Mouse (Mus musculus): ENCODE data around the gene Tut1. TPM values are rescaled to one million over a fixed set of nuclear protein-coding genes. Genes with fewer than 3 reads are reported as not detected.

Tut1 gene
- total RNA-seq, 2 experiments from 2014 or later = 17.5 to 20.0 TPM

DNA sequence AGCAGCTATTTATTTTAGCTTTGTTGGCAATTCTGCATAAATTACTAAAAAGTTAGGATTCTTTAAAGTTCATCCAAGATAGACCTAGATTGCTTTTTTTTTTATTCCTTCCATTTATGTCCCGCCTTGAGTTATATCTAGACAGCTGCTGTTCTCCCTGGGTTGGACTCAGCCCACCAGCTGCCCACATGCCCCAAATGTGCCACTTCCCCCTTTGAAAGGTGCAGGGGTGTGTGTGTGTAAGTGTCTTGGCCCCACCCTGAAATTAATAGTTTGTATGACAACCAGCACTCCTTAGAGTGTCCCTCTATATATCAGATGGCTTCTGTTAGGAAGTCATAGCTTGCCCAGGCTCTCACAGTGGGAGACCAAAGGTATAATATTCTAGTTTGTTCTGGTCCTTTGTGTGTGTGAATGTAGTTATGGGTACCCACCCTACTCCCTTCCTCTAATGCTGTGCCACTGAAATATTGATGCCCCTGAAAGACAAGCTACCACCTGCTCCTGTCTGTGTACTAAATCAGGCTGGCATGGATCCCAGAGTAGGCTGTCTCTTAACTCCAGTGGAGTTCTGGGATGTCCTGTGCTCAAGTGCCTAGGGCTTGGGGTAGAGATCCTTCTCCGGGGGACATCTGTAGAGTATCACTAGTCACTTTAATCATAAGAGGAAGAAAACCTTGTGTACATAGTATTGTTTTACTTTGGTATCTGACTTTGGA, 28.0 kb downstream of the Tut1 start:
- peak; percentile 36 for DNase-seq
- intact Hi-C loops (cut with DNase I) = loop anchor here (5.0 kb wide), 1 partner anchor 126 kb away; no protein-coding TSS in a partner anchor

DNA sequence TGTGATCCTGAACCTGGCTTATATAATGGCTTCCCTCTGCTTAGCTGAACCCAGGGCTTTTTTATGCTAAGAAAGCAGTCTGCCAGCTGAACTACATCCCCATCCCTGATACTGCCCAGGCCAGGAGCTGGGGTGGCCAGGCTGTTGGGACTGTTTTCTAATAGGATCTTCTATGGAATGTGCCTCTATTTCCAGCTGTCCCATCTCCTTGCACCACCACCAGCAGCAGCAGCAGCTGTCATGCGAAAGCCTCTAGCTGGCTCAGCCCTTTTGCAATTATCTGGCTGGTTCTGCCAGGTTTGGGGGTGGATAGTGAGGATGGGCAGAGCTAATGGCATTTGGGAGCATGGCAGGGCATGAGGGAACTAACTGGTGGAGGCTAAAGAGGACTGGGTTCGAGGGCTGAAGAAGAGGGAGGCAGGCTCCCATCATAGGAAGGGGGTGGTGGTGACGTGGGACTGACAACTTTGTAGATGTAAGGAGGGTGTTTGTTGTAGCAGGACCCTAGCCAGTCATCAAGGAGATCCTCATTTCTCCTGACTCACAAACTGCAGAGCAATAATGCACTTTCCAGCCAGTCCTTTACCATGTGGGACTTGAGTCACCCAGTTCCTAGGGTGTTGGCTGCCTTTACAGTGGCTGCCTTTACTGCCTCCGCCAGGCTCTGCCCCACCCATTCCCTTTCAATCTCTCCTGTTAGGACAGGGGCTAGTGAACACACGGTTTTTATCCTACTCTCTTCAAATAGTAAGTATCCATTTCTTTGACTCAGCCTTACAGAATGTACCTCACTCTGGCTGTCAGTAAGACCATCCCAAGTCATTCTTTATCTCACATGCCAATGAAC, 28.9 kb downstream of the Tut1 start:
- intact Hi-C loops (cut with DNase I) = loop anchor here (5.0 kb wide), 1 partner anchor 125 kb away; no protein-coding TSS in a partner anchor
- no peak for DNase-seq

DNA sequence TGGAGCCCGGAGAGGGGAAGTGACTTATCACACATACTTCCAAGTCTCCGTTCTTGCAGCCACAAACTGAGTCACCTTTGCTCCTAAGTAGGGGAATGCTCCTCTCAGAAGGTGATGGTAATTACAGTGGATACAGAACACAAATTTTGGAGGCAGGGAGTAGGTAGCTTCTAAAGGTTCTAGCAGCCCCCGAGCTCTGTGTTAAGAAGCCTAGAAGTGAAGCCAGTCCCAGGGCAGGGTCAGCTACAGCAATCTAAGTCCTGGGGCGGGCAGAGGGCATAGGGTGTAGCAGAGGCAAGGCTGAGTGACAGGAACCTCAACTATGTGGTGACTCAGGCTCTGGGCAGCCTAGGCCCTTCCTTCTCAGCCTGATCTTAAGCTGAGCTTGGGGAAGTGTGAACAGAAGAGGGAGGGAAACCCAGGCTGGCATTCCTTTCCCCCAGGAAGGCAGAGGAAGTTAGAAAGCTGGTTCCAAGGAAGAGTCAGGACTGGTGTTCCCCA, 29.6 kb downstream of the Tut1 start:
- intact Hi-C loops (cut with DNase I) = loop anchor here (5.0 kb wide), 1 partner anchor 124 kb away; no protein-coding TSS in a partner anchor

DNA sequence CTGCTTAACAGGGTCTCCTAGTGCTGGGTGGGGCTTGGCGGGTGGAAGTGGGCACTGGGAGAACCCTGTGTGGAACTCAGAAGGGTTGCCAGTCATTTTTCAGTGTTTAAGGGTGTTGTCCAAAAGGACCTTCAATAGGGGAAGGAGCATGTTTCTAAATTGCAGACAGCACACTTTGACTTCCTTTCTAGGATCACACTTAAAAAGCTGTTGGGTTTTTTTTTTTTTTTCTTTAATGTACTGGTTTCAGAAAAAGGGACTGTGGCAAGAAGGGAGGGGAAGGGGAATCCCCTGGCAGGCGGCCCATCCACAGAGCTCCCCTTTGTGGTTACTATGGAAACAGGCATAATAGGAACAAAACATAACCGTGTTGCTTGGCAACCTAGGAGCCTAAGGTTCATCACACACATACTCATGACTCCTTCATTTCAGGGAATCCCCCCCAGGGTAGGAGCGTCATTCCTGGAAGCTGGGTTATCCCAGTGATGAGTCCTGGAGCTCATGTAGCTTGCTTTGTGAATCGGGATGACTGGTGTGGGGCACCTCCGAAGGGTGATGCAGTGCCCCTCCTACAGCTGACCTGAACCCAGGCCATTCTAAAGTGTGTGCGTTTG, 30.7 kb downstream of the Tut1 start:
- DNase-seq = peak; percentile 78

More for the DNA sequence above, 29.6 kb downstream of the Tut1 start:
- DNase-seq = no peak

DNA sequence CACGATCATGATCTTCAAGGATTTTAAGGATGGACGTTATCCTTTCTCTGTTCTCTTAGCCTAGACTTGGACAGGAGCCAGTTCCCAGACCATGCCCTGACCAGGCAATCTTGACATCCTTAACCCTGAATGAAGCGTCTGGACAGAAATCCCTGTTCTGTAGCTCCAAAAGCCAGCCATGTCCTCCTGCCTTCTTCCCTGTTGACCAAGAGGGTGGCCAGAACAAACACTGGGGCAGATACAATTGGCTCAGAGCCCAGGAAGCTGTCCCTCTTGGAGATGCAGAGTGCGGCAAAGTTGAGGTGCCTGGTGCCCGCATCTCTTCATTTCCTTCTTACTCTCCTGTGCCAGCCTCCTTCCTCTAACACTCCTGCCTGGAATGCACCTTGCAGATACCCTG, 32.2 kb downstream of the Tut1 start:
- DNase-seq = no peak
- intact Hi-C loops (cut with DNase I) = no loop called here

More for the DNA sequence above, 30.7 kb downstream of the Tut1 start:
- intact Hi-C loops (cut with DNase I) = loop anchor here (5.0 kb wide), 1 partner anchor 123 kb away; no protein-coding TSS in a partner anchor

DNA sequence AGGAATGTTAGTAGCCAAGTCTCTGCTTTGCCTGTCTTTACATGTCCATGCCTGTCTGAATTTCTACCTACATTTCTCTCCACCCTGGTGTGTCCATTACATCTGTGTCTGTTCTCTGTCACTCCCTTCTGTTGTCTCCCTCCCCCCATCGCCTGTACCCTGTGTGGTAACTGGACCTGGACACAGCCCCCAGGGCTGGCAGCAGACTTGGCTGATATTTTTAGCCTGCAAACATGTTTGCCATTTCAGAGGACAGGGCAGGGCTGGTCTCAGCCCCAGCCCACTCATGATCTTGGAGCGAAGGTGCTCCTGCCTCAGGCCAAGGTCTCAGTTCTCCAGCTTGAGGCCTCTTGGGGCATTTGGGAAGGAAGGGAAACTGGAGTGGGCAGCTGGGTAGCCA, 34.2 kb downstream of the Tut1 start:
- intact Hi-C loops (cut with DNase I) = no loop called here
- DNase-seq = no peak

DNA sequence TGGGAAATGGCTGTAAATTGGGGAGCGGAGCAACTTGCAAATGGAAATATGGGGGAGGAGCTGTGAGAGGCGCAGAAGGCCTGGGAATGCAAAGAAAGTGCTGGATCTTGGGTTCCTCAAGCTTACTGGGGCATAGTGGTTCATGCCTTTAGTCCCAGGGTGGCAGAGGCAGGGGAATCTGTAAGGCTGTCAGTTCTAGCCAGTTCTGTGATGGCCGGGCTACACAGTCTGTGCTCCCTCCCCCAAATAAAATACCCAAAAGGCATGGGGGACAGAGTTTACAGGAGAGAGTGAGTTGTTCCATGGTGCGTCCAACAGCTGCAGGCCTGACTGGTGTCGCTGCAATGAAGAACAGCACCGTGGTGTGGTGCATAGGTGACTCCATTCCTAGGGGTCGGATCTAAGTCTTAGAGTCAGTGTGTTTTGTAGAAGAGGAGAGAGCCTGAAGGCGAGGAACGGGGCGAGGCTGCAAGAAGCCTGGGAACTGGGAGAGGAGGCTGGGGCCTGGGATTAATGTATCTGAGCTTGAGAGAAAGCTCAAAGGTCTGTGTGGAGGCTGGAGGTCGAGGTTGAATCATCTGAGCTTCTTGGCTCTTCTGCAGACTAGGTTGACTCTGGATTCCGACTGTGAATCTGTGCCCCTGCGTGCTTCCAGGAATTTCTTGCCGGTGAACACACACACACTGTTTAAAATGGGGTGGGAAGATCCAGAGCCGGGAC, 34.9 kb downstream of the Tut1 start:
- no peak for DNase-seq
- intact Hi-C loops (cut with DNase I) = no loop called here

DNA sequence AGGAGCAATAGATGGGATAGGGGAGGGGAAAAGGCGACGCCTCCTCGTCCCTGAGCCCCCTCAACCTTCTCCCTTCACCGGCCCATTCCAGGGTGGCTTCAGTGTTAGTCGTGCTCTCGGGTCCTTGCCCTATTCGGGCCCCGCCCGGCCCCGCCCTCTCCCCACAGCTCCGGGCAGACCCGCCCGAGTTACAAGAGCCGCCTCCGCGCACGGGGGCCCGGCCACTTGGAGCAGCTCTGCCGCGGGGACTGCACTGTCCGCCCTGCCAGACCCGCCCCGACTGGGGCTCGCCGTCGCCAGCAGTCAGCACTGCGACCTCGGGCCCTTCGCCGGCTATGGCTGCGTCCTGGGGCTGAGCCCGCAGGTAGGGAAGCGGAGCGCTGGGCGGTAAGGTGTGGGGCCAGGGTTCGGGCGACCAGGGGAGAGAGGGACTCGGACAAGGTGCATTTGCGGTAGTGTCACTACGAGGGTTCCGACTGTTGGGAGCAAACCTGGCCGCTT, 35.5 kb downstream of the Tut1 start, which contains the start of gene Ahnak:
Gene Ahnak (plus strand): TSS at position 219 of the 501 bp plus-strand sequence.
- intact Hi-C loops (cut with DNase I) = no loop called here
- peak; percentile 30 for DNase-seq

DNA sequence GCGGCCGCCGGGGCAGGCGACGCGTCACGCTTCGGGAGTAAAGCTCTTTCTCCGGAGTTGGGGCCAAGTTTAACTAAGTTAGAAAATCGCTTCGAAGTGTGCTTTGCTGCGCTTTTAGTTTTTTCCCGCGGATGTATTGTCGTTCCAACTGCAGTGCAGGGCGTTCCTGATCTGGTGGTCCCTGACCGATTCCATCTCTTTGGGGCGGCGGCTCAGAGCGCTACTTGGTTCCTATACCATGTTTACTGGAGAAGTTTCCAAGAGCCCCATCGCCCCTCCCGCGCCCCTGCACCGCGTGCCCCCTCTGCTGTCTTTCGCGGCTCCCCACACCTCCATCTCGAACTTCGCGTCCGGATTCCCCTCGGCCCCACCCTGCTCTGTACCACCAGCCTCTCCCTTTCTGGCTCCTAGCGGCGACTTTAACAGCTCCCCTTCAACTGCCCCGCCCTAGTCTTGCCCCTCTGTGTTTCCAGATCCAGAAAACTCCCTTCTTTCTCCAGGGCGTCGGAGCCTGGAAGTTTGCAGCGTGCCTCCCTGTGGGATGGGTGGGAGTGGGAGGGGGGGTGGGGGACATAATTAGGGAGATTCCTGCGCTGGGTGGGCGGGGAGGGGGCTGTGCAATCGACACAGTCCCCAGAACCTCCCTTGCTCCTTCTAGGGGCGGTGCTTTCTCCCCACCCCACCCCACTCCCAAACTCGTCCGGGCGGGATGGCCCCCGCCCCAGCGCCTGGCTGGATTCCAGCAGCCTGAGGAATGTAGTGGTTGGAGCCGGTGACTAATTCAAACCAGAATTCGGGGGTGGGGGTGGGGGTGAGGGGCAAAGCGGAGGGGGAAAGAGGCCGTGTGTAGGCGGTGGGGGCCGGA, 36.2 kb downstream of the Tut1 start:
- peak; percentile 57 for DNase-seq
- intact Hi-C loops (cut with DNase I) = no loop called here

DNA sequence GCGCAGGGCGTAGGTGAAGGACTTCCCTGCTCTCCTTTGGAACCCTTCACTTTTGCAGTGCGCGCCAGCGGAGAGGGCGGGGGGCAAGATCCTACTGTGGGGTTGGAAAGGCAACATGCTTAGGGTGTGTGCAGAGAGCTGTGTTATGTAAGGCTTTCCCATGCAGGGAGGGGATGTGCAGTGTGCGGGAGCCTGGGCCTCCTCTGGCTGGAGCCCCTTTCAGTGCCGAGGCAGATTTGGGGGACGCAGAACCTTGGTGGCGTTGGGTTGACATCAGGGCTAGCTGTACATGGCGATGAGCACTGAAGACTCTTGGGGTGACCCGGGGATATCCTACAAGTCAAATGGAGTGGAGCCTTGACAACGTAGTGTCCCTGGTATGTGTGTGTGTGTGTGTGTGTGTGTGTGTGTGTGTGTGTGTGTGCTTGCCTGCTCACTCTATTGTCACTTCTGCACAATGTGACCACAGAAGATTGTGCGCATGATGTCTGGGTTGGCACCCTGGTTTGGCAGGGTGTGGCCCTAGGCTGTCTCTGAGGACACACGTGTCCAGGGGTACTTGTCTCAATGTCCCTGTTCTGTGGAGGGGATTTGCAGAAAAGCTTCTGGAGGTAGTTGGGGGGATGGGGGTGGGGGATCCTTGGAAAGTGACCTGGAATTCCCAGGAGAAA, 36.9 kb downstream of the Tut1 start:
- intact Hi-C loops (cut with DNase I) = no loop called here
- no peak for DNase-seq

DNA sequence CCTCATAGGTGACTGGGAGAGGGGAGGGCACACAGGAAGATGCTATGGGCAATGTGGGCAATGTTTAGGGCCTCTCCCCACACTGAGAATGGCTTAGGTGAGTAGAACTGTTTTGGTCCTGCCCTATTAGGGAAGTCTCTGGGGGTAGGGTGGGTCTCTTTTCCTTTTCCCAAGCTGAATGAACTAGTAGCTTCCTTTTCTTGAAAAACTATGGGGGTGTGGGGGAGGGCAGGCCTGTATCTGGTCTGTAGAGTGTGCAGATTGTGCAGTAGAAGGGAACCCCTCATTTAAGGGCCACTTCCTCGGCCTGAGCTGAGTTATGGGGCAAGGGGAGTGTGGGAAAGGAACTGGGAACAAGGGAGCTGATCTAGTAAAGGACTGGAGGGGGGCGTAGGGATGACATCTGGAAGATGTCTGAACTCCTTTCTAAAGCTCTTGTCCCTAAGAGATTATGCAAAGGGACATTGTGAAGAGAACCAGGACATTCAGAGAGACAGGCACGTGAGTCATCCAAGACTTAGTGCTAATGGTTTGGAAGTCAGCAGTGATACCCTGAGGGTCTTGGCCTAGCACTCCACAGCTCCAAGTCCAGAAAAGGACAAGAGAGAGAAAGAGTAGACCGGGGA, 37.7 kb downstream of the Tut1 start:
- DNase-seq = no peak
- intact Hi-C loops (cut with DNase I) = no loop called here

DNA sequence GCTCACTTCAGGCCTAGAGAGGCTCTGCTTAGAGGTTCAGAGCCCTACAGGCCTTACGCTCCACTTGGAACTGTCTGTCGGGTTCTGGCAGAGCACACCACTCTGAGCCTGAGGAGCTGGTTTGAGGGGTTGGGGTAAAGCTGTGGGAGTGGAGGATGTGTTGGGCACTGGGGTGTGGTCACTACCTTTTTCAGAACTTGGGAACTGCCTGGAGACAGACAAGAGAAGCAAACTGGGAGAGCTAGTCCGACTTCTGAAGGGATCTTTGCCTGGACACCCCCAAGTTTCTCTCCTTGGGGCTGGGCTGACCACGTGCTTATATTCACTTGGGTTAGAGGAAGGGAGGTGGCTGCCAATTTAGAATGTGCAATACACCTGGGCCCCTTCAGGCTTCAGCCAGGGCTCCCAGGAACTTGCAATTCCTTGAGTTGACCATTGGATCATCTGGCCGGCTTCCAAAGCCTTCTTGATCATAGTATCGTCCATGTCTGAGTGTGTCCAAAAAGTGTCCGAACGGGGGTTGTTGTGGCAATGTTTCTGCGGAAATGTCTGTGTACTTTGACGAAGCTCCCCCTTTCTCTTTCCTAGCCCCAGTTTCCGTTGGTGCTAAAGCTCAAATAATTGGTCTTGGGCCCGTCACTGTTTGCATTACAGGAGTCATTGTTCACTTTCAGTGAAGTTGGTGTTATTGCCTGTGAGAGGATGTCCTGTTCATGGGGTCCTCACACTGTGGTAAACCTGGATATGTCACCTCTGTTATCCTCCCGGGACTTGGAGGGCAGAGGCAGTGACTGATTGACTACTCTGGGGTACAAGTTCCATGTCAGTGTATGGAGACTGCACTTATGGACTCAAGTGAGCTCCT, 38.5 kb downstream of the Tut1 start:
- intact Hi-C loops (cut with DNase I) = no loop called here
- DNase-seq = no peak

DNA sequence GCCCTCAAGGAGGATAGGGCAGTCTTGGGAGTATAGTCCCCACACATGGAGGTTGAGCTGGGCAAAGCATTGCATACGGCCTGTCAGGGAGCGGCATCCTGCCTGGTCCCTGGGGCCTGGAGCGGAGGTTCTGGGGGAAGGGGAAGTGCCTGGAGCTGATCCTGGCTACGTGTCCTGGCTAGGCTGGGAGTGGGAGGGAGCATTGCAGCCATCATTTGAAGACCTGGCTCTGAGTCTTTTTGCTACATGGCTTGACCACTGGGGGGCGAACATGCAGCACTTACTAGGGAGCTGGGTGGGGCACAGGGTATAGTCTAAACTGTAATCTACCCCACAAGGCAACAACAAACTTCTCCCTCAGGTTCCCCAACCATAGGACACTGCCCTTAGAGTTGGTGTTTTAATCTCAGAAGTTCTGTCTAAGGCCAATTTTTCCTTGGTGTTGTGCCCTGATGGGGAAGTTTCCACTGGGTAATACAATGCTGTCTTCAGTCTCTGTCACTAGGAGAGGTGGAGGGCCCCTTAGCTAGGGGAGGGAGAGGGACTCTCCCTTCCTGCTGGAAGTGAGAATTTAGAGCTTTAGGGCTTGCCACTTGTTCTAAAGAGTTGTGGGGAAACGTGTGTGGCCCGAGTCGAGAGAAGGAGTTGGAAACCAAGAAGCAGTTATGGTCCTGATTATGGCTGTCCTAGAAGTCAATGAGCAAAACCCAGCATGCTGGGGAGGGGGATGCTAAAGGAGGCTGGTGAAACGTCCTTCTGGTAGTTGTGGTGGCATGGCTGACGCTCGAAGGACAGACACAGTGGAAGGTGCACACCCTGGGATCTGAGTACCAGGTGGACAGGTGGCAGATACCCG, 39.4 kb downstream of the Tut1 start:
- peak; percentile 84 for DNase-seq

DNA sequence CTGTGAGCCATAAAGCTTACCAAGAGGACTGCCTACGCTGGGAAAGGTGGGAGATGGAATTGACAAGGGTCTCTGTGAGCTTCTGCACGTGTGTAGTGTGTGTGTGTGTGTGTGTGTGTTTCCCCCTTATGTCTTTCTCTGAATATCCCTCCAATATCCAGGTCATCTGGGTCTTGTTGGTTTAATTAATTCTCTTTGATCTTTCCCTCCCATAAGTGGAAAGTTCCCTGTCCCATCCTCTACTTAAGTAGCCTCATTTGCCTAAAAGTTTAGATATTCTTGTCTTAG, 39.9 kb downstream of the Tut1 start:
- DNase-seq = no peak
- intact Hi-C loops (cut with DNase I) = no loop called here

More for the DNA sequence above, 39.4 kb downstream of the Tut1 start:
- intact Hi-C loops (cut with DNase I) = no loop called here

DNA sequence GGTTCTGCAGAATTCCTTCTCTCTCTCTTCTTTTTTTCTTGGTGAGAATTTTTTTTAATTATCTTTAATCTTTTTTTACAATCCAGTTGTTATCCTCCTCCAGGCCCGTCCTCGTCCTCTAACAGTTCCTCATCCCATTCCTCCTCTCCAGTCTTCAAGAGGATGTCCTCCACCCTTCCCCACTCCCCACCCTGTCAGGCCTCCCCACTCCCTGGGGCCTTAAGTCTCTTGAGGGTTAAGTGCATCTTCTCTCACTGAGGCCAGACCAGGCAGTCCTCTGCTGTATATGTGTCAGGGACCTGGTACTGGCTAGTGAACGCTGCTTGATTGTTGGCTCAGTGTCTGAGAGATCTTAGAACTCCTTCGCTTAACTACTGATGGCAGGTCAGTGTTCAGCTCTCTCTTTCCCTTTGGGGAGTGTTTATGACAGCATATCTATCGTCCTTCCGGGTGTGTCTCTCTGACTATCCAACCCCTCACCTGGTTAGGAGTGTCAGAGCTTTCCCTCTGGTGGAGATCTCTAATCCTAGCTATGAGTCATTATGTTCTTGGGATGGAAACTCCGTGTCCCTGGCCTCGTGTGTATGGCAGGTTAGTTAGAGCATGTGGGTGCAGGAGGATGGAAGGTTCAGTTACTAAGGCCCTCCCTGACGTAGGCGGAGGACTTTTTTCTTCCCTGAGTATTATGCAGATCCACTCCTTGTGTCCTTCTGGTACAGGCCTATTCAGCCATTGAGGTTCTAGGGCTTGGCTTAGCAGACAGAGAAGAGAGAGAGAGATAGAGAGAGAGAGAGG, 41.4 kb downstream of the Tut1 start:
- intact Hi-C loops (cut with DNase I) = no loop called here
- DNase-seq = no peak

DNA sequence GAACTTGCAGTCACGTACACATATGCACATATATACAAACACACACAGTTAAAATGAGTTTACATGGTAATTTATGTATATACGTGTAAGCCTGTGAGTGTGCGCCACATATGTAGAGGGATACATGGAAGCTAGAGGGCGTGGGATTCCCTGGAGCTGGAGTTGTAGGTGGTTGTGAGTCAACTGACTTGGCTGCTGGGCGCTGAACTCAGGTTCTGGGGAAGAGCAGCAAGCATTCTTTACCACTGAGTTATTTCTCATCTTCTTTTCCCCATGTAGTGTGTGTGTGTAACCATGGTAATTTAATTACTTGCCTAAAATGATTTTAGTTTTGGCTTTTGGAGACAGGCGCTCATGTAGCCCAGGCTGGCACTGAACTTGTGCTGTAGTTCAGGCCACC, 43.0 kb downstream of the Tut1 start:
- DNase-seq = no peak
- intact Hi-C loops (cut with DNase I) = no loop called here

Data from left cerebral cortex, postnatal 4 days (tissue).